Mouse (Mus musculus) limb, embryonic 14.5 days (tissue): ENCODE measurements at regions not wholly inside any gene's neighbourhood (a gene's known extent, or its start where the extent isn't known, plus 50 kb on each side); places are given as distances from the start of the nearest gene placed in this dataset.

Source experiments
- ATAC-seq: fragments of 200-750 bp; cut with Nextera tagmentation; 2 replicates; pipeline ENCODE4 v1.8.0; 2017; ENCODE audit warnings: low read depth, moderate number of reproducible peaks, moderate TSS enrichment; ENCODE audit not compliant: low FRiP score
- DNase-seq: peaks from one replicate; pipeline ENCODE4 v3.0.0-alpha.2; 2015; ENCODE audit warnings: low spot score
- H3K27ac ChIP-seq: fragments of 300-500 bp; sonication (generic); replicated peaks from 2 replicates; pipeline ENCODE4 v1.5.1; 2014; ENCODE audit warnings: low read depth, mild to moderate bottlenecking, low read length, moderate library complexity, mixed read lengths
- H3K27me3 ChIP-seq: fragments of 300-500 bp; sonication (generic); 2 replicates; pipeline ENCODE4 v1.6.1; 2014; ENCODE audit warnings: low read length, mixed read lengths; ENCODE audit not compliant: control insufficient read depth, insufficient read depth
- H3K36me3 ChIP-seq: fragments of 300-500 bp; sonication (generic); 2 replicates; pipeline ENCODE4 v1.6.1; 2014; ENCODE audit warnings: mild to moderate bottlenecking, low read length, moderate library complexity, mixed read lengths; ENCODE audit not compliant: control insufficient read depth, insufficient read depth
- H3K4me1 ChIP-seq: fragments of 300-500 bp; sonication (generic); 2 replicates; pipeline ENCODE4 v1.6.1; 2014; ENCODE audit warnings: antibody characterized with exemption, low read length, mixed read lengths; ENCODE audit not compliant: control insufficient read depth, insufficient read depth
- H3K4me2 ChIP-seq: fragments of 300-500 bp; sonication (generic); replicated peaks from 2 replicates; pipeline ENCODE4 v1.6.1; 2014; ENCODE audit warnings: low read depth, mild to moderate bottlenecking, low read length, moderate library complexity; ENCODE audit not compliant: severe bottlenecking
- H3K4me3 ChIP-seq: fragments of 300-500 bp; sonication (generic); replicated peaks from 2 replicates; pipeline ENCODE4 v1.5.1; 2014; ENCODE audit warnings: low read length
- H3K9ac ChIP-seq: fragments of 300-500 bp; sonication (generic); 2 replicates; pipeline ENCODE4 v1.6.1; 2014; ENCODE audit warnings: mild to moderate bottlenecking, low read depth, low read length, moderate library complexity; ENCODE audit not compliant: severe bottlenecking
- H3K9me3 ChIP-seq: fragments of 300-500 bp; sonication (generic); 2 replicates; pipeline ENCODE4 v1.6.1; 2016; ENCODE audit warnings: low read length; ENCODE audit not compliant: control insufficient read depth
- POLR2A ChIP-seq: fragments of 200-500 bp; IDR thresholded peaks from 2 replicates; pipeline ENCODE4 v1.8.0; 2012; ENCODE audit warnings: inconsistent platforms, mild to moderate bottlenecking, moderate library complexity, borderline replicate concordance; ENCODE audit not compliant: insufficient read depth, insufficient read length; ENCODE audit errors: extremely low read depth
- WGBS: fragments of 180-500 bp; shearing (Covaris S2); extraction: QIAGEN DNeasy Blood & Tissue Kit; methylation state at CpG from one replicate; pipeline ENCODE4 v1.1.7; 2014; 5-methylcytosine and 5-hydroxymethylcytosine counted together

GRCm38 (mm10) chr13:119242358-119242757, 186.0 kb upstream of the Paip1 start:
- Histone ChIP-seq H3K27ac (no peak overlapping the region), H3K4me1 (no peaks in the 10 kb centered on the region), H3K36me3 (no peaks in the 10 kb centered on the region), H3K4me2 (no peak overlapping the region), H3K9ac (no peak overlapping the region), H3K4me3 (no peak overlapping the region), H3K27me3 (no peaks in the 10 kb centered on the region), H3K9me3 (no peaks in the 10 kb centered on the region)
- DNase-seq = no peak
- TF ChIP-seq POLR2A = no peak
- 66% methylated on average over 3 of the region's 3 CpGs for WGBS
- ATAC-seq = no peak

- Histone ChIP-seq H3K9ac (no peak overlapping the region), H3K36me3 (no peaks in the 10 kb centered on the region), H3K4me3 (no peak overlapping the region), H3K27me3 (no peaks in the 10 kb centered on the region), H3K9me3 (no peaks in the 10 kb centered on the region), H3K4me1 (no peaks in the 10 kb centered on the region), H3K4me2 (no peak overlapping the region), H3K27ac (no peak overlapping the region)
- TF ChIP-seq POLR2A = no peak
- WGBS = 76% methylated on average over 2 of the region's 2 CpGs
- ATAC-seq (no peak), DNase-seq (no peak)
Measured at GRCm38 (mm10) chr13:119247101-119247500, 181.3 kb upstream of the Paip1 start.

- H3K4me2 ChIP-seq = no peak overlapping the region
- no peaks in the 10 kb centered on the region for H3K36me3 ChIP-seq
- no peak overlapping the region for H3K9ac ChIP-seq
- no peak for TF ChIP-seq POLR2A
- no peak overlapping the region for H3K4me3 ChIP-seq
- ATAC-seq = no peak
- H3K9me3 ChIP-seq = no peaks in the 10 kb centered on the region
- WGBS = 82% methylated on average over 2 of the region's 2 CpGs
- H3K4me1 ChIP-seq = no peaks in the 10 kb centered on the region
- H3K27me3 ChIP-seq = no peaks in the 10 kb centered on the region
- H3K27ac ChIP-seq = no peak overlapping the region
- DNase-seq = no peak
Measured at GRCm38 (mm10) chr13:119252006-119252405, 176.4 kb upstream of the Paip1 start.

- Histone ChIP-seq H3K9me3 (0 out of 2 replicates have a peak, but pooled peaks cover 3% of the 10 kb centered on the region), H3K4me1 (no peaks in the 10 kb centered on the region)
- ATAC-seq = no peak
Measured at GRCm38 (mm10) chr13:119256350-119256749, 172.1 kb upstream of the Paip1 start.

GRCm38 (mm10) chr13:119258515-119258914, 169.9 kb upstream of the Paip1 start:
- no peak overlapping the region for H3K4me3 ChIP-seq
- DNase-seq (no peak), ATAC-seq (no peak)
- H3K4me2 ChIP-seq = no peak overlapping the region
- H3K36me3 ChIP-seq = no peaks in the 10 kb centered on the region
- 73% methylated on average over 9 of the region's 9 CpGs for WGBS
- no peaks in the 10 kb centered on the region for H3K4me1 ChIP-seq
- 0 out of 2 replicates have a peak, but pooled peaks cover 3% of the 10 kb centered on the region for H3K9me3 ChIP-seq
- TF ChIP-seq POLR2A = no peak
- no peaks in the 10 kb centered on the region for H3K27me3 ChIP-seq
- H3K27ac ChIP-seq = no peak overlapping the region
- H3K9ac ChIP-seq = no peak overlapping the region

More at GRCm38 (mm10) chr13:119256350-119256749, 172.1 kb upstream of the Paip1 start:
- Histone ChIP-seq H3K36me3 (no peaks in the 10 kb centered on the region), H3K4me2 (no peak overlapping the region), H3K4me3 (no peak overlapping the region), H3K27me3 (no peaks in the 10 kb centered on the region), H3K9ac (no peak overlapping the region), H3K27ac (no peak overlapping the region)
- DNase-seq = no peak
- TF ChIP-seq POLR2A = no peak
- WGBS = 57% methylated on average over 6 of the region's 6 CpGs

GRCm38 (mm10) chr13:119263561-119263960, 164.8 kb upstream of the Paip1 start:
- no peak for ATAC-seq
- no peak for TF ChIP-seq POLR2A

More at GRCm38 (mm10) chr13:119263561-119263960, 164.8 kb upstream of the Paip1 start:
- H3K4me2 ChIP-seq = no peak overlapping the region
- H3K9ac ChIP-seq = no peak overlapping the region
- no peaks in the 10 kb centered on the region for H3K36me3 ChIP-seq
- 0 out of 2 replicates have a peak, but pooled peaks cover under 1% of the 10 kb centered on the region for H3K9me3 ChIP-seq
- H3K27me3 ChIP-seq = no peaks in the 10 kb centered on the region
- no peak overlapping the region for H3K4me3 ChIP-seq
- H3K4me1 ChIP-seq = no peaks in the 10 kb centered on the region
- no peak for DNase-seq
- WGBS = 56% methylated on average over 2 of the region's 2 CpGs
- no peak overlapping the region for H3K27ac ChIP-seq
